In genomic region chr4:12171318-12172091, GRCm38 (mm10) we compare ENCODE assay signal across 8 mouse cellular contexts. TPM values are rescaled to one million over a fixed set of nuclear protein-coding genes. Genes with fewer than 3 reads are reported as not detected.
DNase-seq lines count a peak whose midpoint lies in the region; ATAC-seq lines count a peak whose summit lies in the region.

Fam92a (minus strand) TSS chr4:12172015.

- ATAC-seq in forebrain, embryonic 13.5 days, result peak; percentile 93
- peak; percentile 94 for ATAC-seq in neural tube, embryonic 15.5 days (ENCODE audit: low FRiP score)

- peak; percentile 14 to 31 for DNase-seq in CD8-positive naive resting alpha-beta T cell, adult 2 months (ENCODE audit: low read depth in 2 of 2, low spot score in 2 of 2)
- DNase-seq in c-Kit-positive CD71-negative TER-119-negative erythroid progenitor cells, embryonic 14.5 days (ENCODE audit: low read depth), result peak; percentile 22
- peak; percentile 82 for DNase-seq in heart, postnatal 10 days
- DNase-seq in kidney, postnatal 4 days, result peak; percentile 80 to 87
- peak; percentile 61 to 73 for DNase-seq in lung, adult 18-20 months
- peak; percentile 76 for DNase-seq in testis, postnatal 14 days (ENCODE audit: low spot score)

- peaks cover 8% of the 10 kb centered on the region for H3K4me1 ChIP-seq in forebrain, embryonic 13.5 days
- peaks cover 13% of the 10 kb centered on the region for H3K4me1 ChIP-seq in neural tube, embryonic 15.5 days

- H3K4me2 ChIP-seq in forebrain, embryonic 13.5 days, result peak within 1 kb of the TSS; percentile 68
- peak within 1 kb of the TSS; percentile 75 for H3K4me2 ChIP-seq in neural tube, embryonic 15.5 days

- under 1% methylated on average over 73 of the region's 74 CpGs for WGBS in forebrain, embryonic 13.5 days
- 1% methylated on average over 72 of the region's 74 CpGs for WGBS in neural tube, embryonic 15.5 days

- H3K9me3 ChIP-seq in forebrain, embryonic 13.5 days (replicated peaks), result no peaks in the 10 kb centered on the region
- no peaks in the 10 kb centered on the region for H3K9me3 ChIP-seq in neural tube, embryonic 15.5 days (replicated peaks)

- peak within 1 kb of the TSS; percentile 74 for H3K4me3 ChIP-seq in forebrain, embryonic 13.5 days
- peak within 1 kb of the TSS; percentile 81 for H3K4me3 ChIP-seq in neural tube, embryonic 15.5 days (replicated peaks)

- intact Hi-C loops in heart, postnatal 10 days (cut with DNase I), result no loop called here

- H3K27ac ChIP-seq in forebrain, embryonic 13.5 days, result peak within 1 kb of the TSS; percentile 89
- H3K27ac ChIP-seq in neural tube, embryonic 15.5 days (replicated peaks), result peak within 1 kb of the TSS; percentile 92

- H3K27me3 ChIP-seq in forebrain, embryonic 13.5 days, result no peaks in the 10 kb centered on the region
- no peaks in the 10 kb centered on the region for H3K27me3 ChIP-seq in neural tube, embryonic 15.5 days (replicated peaks)

- peak within 1 kb of the TSS; percentile 98 for H3K9ac ChIP-seq in forebrain, embryonic 13.5 days
- peak within 1 kb of the TSS; percentile 99 for H3K9ac ChIP-seq in neural tube, embryonic 15.5 days (replicated peaks)

- H3K36me3 ChIP-seq in forebrain, embryonic 13.5 days (ENCODE audit: poor library complexity, severe bottlenecking), result peaks cover 17% of the 10 kb centered on the region
- peaks cover 15% of the 10 kb centered on the region for H3K36me3 ChIP-seq in neural tube, embryonic 15.5 days

RNA-seq across cellular contexts. Expression of gene Fam92a, which starts in this region (rescaled TPM):
- 92.5 and 101 TPM in 2 replicates for polyA plus RNA-seq in forebrain, embryonic 13.5 days (2015; fragmentation: Nextera tagmentation; extraction: Ambion mirVana)
- 10 to 100 TPM; 30.6 to 32.5 TPM for total RNA-seq in heart, postnatal 10 days (2021)
- polyA plus RNA-seq in neural tube, embryonic 15.5 days (2015; fragmentation: Nextera tagmentation; extraction: Ambion mirVana), result 102 and 104 TPM in 2 replicates

Comparison
In these comparisons a context has a peak if more than half of its experiments do, and no peak if none do; other contexts are left out.
1. Peak in every context shown above with its lines: DNase-seq, ATAC-seq, H3K4me3 ChIP-seq and H3K27ac ChIP-seq.
2. DNase-seq: peak in every context shown above with its lines; median percentile 84 in kidney, postnatal 4 days; 82 in heart, postnatal 10 days; 76 in testis, postnatal 14 days; 67 in lung, adult 18-20 months; 22 in CD8-positive naive resting alpha-beta T cell, adult 2 months; 22 in c-Kit-positive CD71-negative TER-119-negative erythroid progenitor cells, embryonic 14.5 days.